Mouse (Mus musculus): ENCODE data around the gene Cactin.

DNA sequence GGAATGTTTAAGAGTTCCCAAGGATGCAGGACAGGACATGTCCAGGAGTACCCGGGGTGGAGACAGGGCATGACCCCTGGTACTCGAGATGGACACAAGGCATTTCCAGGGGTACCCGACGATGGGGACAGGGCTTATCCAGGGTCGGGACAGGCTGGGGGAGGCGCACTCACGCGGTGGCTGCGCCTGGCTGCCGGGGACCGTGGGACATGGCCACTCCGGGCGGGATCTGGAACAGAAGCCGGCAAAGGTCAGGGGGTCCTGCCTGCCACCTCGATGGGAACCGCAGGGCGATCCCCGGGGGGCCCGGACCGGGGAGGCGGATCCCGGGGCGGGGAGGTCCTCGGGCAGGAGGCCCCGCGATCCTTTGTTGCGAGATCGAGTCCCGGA lies 29.1 kb downstream of the Cactin start:
- TF ChIP-seq GATA1 (IDR thresholded peaks at IDR 0.05; ENCODE audit: low read length) (no peak), TAL1 (IDR thresholded peaks at IDR 0.05; ENCODE audit: low read length) (no peak)
